ENCODE assay signal across 20 mouse cellular contexts in genomic region chrX:106198904-106199303, GRCm38 (mm10). TPM values are rescaled to one million over a fixed set of nuclear protein-coding genes. Genes with fewer than 3 reads are reported as not detected.
A peak's percentile ranks its signal among the peaks of the same experiment; 100 is the strongest.
DNase-seq lines count a peak whose midpoint lies in the region; ATAC-seq and TF ChIP-seq lines count a peak whose summit lies in the region.
"Had no signal": no experiment of that assay in that cellular context is flagged by ENCODE, and none has a peak within 500 bp of the region (broad histone marks: within the 10 kb centered on the region; RNA-seq: fewer than 3 reads in every experiment).

No protein-coding gene starts in this region.

- no peak for TF ChIP-seq EP300 in heart, adult 2 months (IDR thresholded peaks at IDR 0.05; ENCODE audit: insufficient read depth, low read depth, low read length)

- no peak for DNase-seq in heart, adult 2 months
- DNase-seq in heart, embryonic 10.5 days (ENCODE audit: low spot score) = no peak
- peak; percentile 26 for DNase-seq in lung, embryonic 14.5 days
- no peak for DNase-seq in lung, postnatal 10 days
- peak; percentile 26 for DNase-seq in NIH3T3 (ENCODE audit: low read depth)
- DNase-seq in naive thymus-derived CD4-positive, alpha-beta T cell, adult 2 months (ENCODE audit: low read depth) = peak; percentile 39
- DNase-seq in ovary, postnatal 10 days (ENCODE audit: low spot score) = no peak
- DNase-seq: cerebellum, adult 2 months; heart, postnatal 10 days had no signal

- no peaks in the 10 kb centered on the region for H3K4me1 ChIP-seq in heart, adult 2 months (ENCODE audit: control insufficient read depth, insufficient read depth, low read length)
- no peaks in the 10 kb centered on the region for H3K4me1 ChIP-seq in heart, embryonic 10.5 days
- H3K4me1 ChIP-seq in lung, embryonic 14.5 days (ENCODE audit: insufficient read depth) = no peaks in the 10 kb centered on the region

- intact Hi-C loops in heart, adult 2 months (cut with DNase I) = no loop called here

- H3K27ac ChIP-seq in heart, adult 2 months = no peak overlapping the region
- no peak overlapping the region for H3K27ac ChIP-seq in heart, embryonic 10.5 days
- no peak overlapping the region for H3K27ac ChIP-seq in lung, embryonic 14.5 days (ENCODE audit: low read depth)
- H3K27ac ChIP-seq: hindbrain, embryonic 14.5 days had no signal

- no peak for ATAC-seq in lung, embryonic 14.5 days (ENCODE audit: insufficient read depth)
- no peak; the same call in 1 of the 2 replicates for ATAC-seq in granulocyte monocyte progenitor cell, adult 5-6 weeks (replicated peaks; ENCODE audit: poor library complexity, severe bottlenecking)
- ATAC-seq: forebrain, embryonic 16.5 days had no signal

- H3K9ac ChIP-seq in heart, adult 2 months (ENCODE audit: low read depth, low read length) = no peak overlapping the region
- H3K9ac ChIP-seq in lung, embryonic 14.5 days = no peak overlapping the region
- H3K9ac ChIP-seq: hindbrain, embryonic 14.5 days had no signal

- no peaks in the 10 kb centered on the region for H3K79me2 ChIP-seq in heart, adult 2 months (replicated peaks; ENCODE audit: control insufficient read depth, insufficient read depth, low read length)

- TF ChIP-seq CTCF in heart, adult 2 months (IDR thresholded peaks at IDR 0.05) = peak; percentile 52
- TF ChIP-seq CTCF in lung, embryonic 14.5 days (IDR thresholded peaks at IDR 0.05; ENCODE audit: low read depth) = peak; percentile 34

- no peak overlapping the region for H3K4me3 ChIP-seq in heart, adult 2 months
- no peak overlapping the region for H3K4me3 ChIP-seq in heart, embryonic 10.5 days
- H3K4me3 ChIP-seq in lung, embryonic 14.5 days (ENCODE audit: low read depth, low read length) = no peak overlapping the region
- H3K4me3 ChIP-seq: myocyte had no signal

- H3K4me2 ChIP-seq in lung, embryonic 14.5 days = no peak overlapping the region
- H3K4me2 ChIP-seq: hindbrain, embryonic 14.5 days had no signal

- TF ChIP-seq POLR2A in heart, adult 2 months (IDR thresholded peaks at IDR 0.05; ENCODE audit: insufficient read depth, low read depth, low read length) = no peak

- H3K36me3 ChIP-seq in heart, adult 2 months (ENCODE audit: control insufficient read depth, insufficient read depth, low read length) = peaks cover 4% of the 10 kb centered on the region
- peaks cover 85% of the 10 kb centered on the region for H3K36me3 ChIP-seq in heart, embryonic 10.5 days
- H3K36me3 ChIP-seq in lung, embryonic 14.5 days (ENCODE audit: insufficient read depth) = peaks cover 60% of the 10 kb centered on the region

- WGBS in heart, adult 2 months = 78% methylated on average over 5 of the region's 5 CpGs
- 84% methylated on average over 5 of the region's 5 CpGs for WGBS in heart, embryonic 10.5 days
- 81% methylated on average over 5 of the region's 5 CpGs for WGBS in lung, embryonic 14.5 days

- no peaks in the 10 kb centered on the region for H3K27me3 ChIP-seq in heart, adult 2 months (ENCODE audit: control insufficient read depth, insufficient read depth, low read length)
- H3K27me3 ChIP-seq in heart, embryonic 10.5 days (ENCODE audit: insufficient read depth, poor library complexity, severe bottlenecking) = no peaks in the 10 kb centered on the region
- no peaks in the 10 kb centered on the region for H3K27me3 ChIP-seq in lung, embryonic 14.5 days (ENCODE audit: insufficient read depth, low read length)

- H3K9me3 ChIP-seq in heart, embryonic 10.5 days = no peaks in the 10 kb centered on the region
- no peaks in the 10 kb centered on the region for H3K9me3 ChIP-seq in lung, embryonic 14.5 days (ENCODE audit: low read depth, low read length)

RNA-seq across cellular contexts. Expression of gene Pgk1, which starts 12.0 kb away (rescaled TPM):
- total RNA-seq in heart, adult 2 months (2021) = 100 to 1,000 TPM; 424 to 456 TPM
- polyA plus RNA-seq in heart, adult 2 months (2012; rRNA removed) = 237 and 484 TPM in 2 replicates
- 726 and 795 TPM in 2 replicates for polyA plus RNA-seq in heart, embryonic 10.5 days (2016; fragmentation: Nextera tagmentation; extraction: Ambion mirVana)
- 302 and 304 TPM in 2 replicates for polyA plus RNA-seq in lung, embryonic 14.5 days (2014; fragmentation: Nextera tagmentation; extraction: Ambion mirVana)
- 363 and 404 TPM in 2 replicates for total RNA-seq in granulocyte monocyte progenitor cell, adult 5-6 weeks (2014; fragmentation: Nextera tagmentation)
- 392 and 401 TPM in 2 replicates for total RNA-seq in granulocyte monocyte progenitor cell, adult 5-6 weeks (2017)

RNA-seq across cellular contexts. Expression of gene Taf9b, which starts 22.1 kb away (rescaled TPM):
- total RNA-seq in heart, adult 2 months (2021) = 10 to 100 TPM in 1 of 2 experiments, 1 to 10 TPM in 1; 8.2 to 10.1 TPM
- polyA plus RNA-seq in heart, adult 2 months (2012; rRNA removed) = 8.0 and 13.5 TPM in 2 replicates
- polyA plus RNA-seq in heart, embryonic 10.5 days (2016; fragmentation: Nextera tagmentation; extraction: Ambion mirVana) = 14.1 and 20.7 TPM in 2 replicates
- 12.8 and 14.8 TPM in 2 replicates for polyA plus RNA-seq in lung, embryonic 14.5 days (2014; fragmentation: Nextera tagmentation; extraction: Ambion mirVana)
- total RNA-seq in granulocyte monocyte progenitor cell, adult 5-6 weeks (2014; fragmentation: Nextera tagmentation) = 4.5 and 6.6 TPM in 2 replicates
- 1.2 and 2.0 TPM in 2 replicates for total RNA-seq in granulocyte monocyte progenitor cell, adult 5-6 weeks (2017)

RNA-seq across cellular contexts. Expression of gene Tlr13, which starts 55.9 kb away (rescaled TPM):
- total RNA-seq in heart, adult 2 months (2021) = 1 to 10 TPM; 1.7 to 1.8 TPM
- polyA plus RNA-seq in heart, adult 2 months (2012; rRNA removed) = 0.57 and 0.82 TPM in 2 replicates
- polyA plus RNA-seq in heart, embryonic 10.5 days (2016; fragmentation: Nextera tagmentation; extraction: Ambion mirVana) = 0.05 and 0.08 TPM in 2 replicates
- 0.62 and 0.93 TPM in 2 replicates for polyA plus RNA-seq in lung, embryonic 14.5 days (2014; fragmentation: Nextera tagmentation; extraction: Ambion mirVana)
- total RNA-seq in granulocyte monocyte progenitor cell, adult 5-6 weeks (2014; fragmentation: Nextera tagmentation) = 0.39 and 0.96 TPM in 2 replicates
- 1.8 and 2.0 TPM in 2 replicates for total RNA-seq in granulocyte monocyte progenitor cell, adult 5-6 weeks (2017)
- polyA plus RNA-seq: myocyte had no signal

RNA-seq across cellular contexts. Expression of gene Fnd3c2, which starts 56.3 kb away (rescaled TPM):
- not detected for total RNA-seq in heart, adult 2 months (2021)
- not detected in 2 replicates for polyA plus RNA-seq in heart, adult 2 months (2012; rRNA removed)
- polyA plus RNA-seq in heart, embryonic 10.5 days (2016; fragmentation: Nextera tagmentation; extraction: Ambion mirVana) = not detected in 2 replicates
- not detected in 2 replicates for polyA plus RNA-seq in lung, embryonic 14.5 days (2014; fragmentation: Nextera tagmentation; extraction: Ambion mirVana)
- total RNA-seq in granulocyte monocyte progenitor cell, adult 5-6 weeks (2014; fragmentation: Nextera tagmentation) = not detected in 2 replicates
- not detected in 2 replicates for total RNA-seq in granulocyte monocyte progenitor cell, adult 5-6 weeks (2017)
- total RNA-seq: heart, postnatal 10 days; layer of hippocampus, adult 8-10 months; left cerebral cortex, postnatal 36 days; megakaryocyte-erythroid progenitor cell, adult 5-6 weeks had no signal
- polyA plus RNA-seq: cerebellum, adult 2 months; forebrain, embryonic 16.5 days; gonadal fat pad, adult 2 months; hindbrain, embryonic 14.5 days; kidney, embryonic 14.5 days; liver, embryonic 16.5 days; myocyte; stomach, embryonic 16.5 days had no signal

Comparison
In these comparisons a context has a peak if more than half of its experiments do, and no peak if none do; other contexts are left out.
1. DNase-seq: peak in lung, embryonic 14.5 days (single experiment), NIH3T3 (single experiment) and naive thymus-derived CD4-positive, alpha-beta T cell, adult 2 months (single experiment); none in heart, adult 2 months (0 of 2), heart, embryonic 10.5 days (single experiment), lung, postnatal 10 days (single experiment) and ovary, postnatal 10 days (single experiment).